Mouse (Mus musculus) olfactory bulb, adult 2 months (tissue): ENCODE measurements around the gene Armc7.

ENCODE experiments used
- CTCF ChIP-seq: fragments of 200-500 bp; IDR thresholded peaks from 2 replicates; pipeline ENCODE4 v1.5.1; 2012; ENCODE audit warnings: low read depth, mild to moderate bottlenecking, low read length, moderate library complexity; ENCODE audit not compliant: insufficient read depth
- POLR2A ChIP-seq: fragments of 200-500 bp; IDR thresholded peaks from 2 replicates; pipeline ENCODE4 v1.6.1; 2012; ENCODE audit warnings: mild to moderate bottlenecking, low read depth, low read length, moderate library complexity; ENCODE audit not compliant: insufficient read depth

GRCm38 (mm10) chr11:115453306-115453705 lies 22.2 kb upstream of the Armc7 start:
- TF ChIP-seq CTCF, result no peak
- TF ChIP-seq POLR2A, result no peak
